In genomic region chr19:34241247-34241915, GRCm38 (mm10) we compare ENCODE assay signal across 8 mouse cellular contexts. TPM values are rescaled to one million over a fixed set of nuclear protein-coding genes. Genes with fewer than 3 reads are reported as not detected.
DNase-seq lines count a peak whose midpoint lies in the region; ATAC-seq and TF ChIP-seq lines count a peak whose summit lies in the region.

No protein-coding gene starts in this region.

- DNase-seq in adrenal gland, postnatal 10 days: peak; percentile 33
- DNase-seq in adrenal gland, adult 2 months: no peak
- DNase-seq in layer of hippocampus, adult 2 months (ENCODE audit: low spot score in 2 of 2): peak in 1 of 2 experiments; percentile 32
- no peak for DNase-seq in layer of hippocampus, postnatal 25 days (ENCODE audit: extremely low spot score in 1 of 2, low spot score in 1 of 2)
- DNase-seq in brain, adult 2 months (ENCODE audit: low read depth, low spot score): peak; percentile 27
- no peak for DNase-seq in left cerebral cortex, adult 18-20 months (ENCODE audit: low spot score in 2 of 2)
- no peak for DNase-seq in left cerebral cortex, postnatal 4 days

- no peak overlapping the region for H3K27ac ChIP-seq in layer of hippocampus, adult 2 months

- peak; percentile 72 for ATAC-seq in megakaryocyte, adult 5-6 weeks (ENCODE audit: poor library complexity, severe bottlenecking)

- H3K4me3 ChIP-seq in layer of hippocampus, adult 2 months: no peak overlapping the region

- intact Hi-C loops in left cerebral cortex, postnatal 4 days (cut with DNase I): loop anchor here (5.0 to 10.0 kb wide), 3 partner anchors 93 to 421 kb away; partner anchors contain the start of gene Ifit2

- TF ChIP-seq CTCF in layer of hippocampus, adult 2 months (conservative IDR thresholded peaks at IDR 0.05): peak; percentile 83

RNA-seq across cellular contexts. Expression of gene Acta2, which starts 14.0 kb away (rescaled TPM):
- total RNA-seq in adrenal gland, postnatal 10 days (2021): 100 to 1,000 TPM in 1 of 2 experiments, 10 to 100 TPM in 1; 69.7 to 135 TPM
- 10 to 100 TPM; 41.2 to 96.7 TPM for total RNA-seq in adrenal gland, adult 2 months (2021)
- polyA plus RNA-seq in adrenal gland, adult 2 months (2012; rRNA removed): 22.7 and 23.2 TPM in 2 replicates
- 10 to 100 TPM; 12.2 to 18.3 TPM for total RNA-seq in layer of hippocampus, adult 2 months (2021)
- total RNA-seq in layer of hippocampus, postnatal 25 days (2021): 10 to 100 TPM; 14.5 to 16.3 TPM
- 5.4 and 6.4 TPM in 2 replicates for total RNA-seq in megakaryocyte, adult 5-6 weeks (2015)
- 3.7 and 4.7 TPM in 2 replicates for total RNA-seq in megakaryocyte, adult 5-6 weeks (2017)
- 10 to 100 TPM; 11.2 to 15.1 TPM for total RNA-seq in left cerebral cortex, adult 18-20 months (2021)
- 10 to 100 TPM in 1 of 2 experiments, 1 to 10 TPM in 1; 9.3 to 10.5 TPM for total RNA-seq in left cerebral cortex, postnatal 4 days (2021)

RNA-seq across cellular contexts. Expression of gene Fas, which starts 49.1 kb away (rescaled TPM):
- total RNA-seq in adrenal gland, postnatal 10 days (2021): 10 to 100 TPM; 12.1 to 18.2 TPM
- 1 to 10 TPM; 8.6 TPM for total RNA-seq in adrenal gland, adult 2 months (2021)
- 0.19 and 0.42 TPM in 2 replicates for polyA plus RNA-seq in adrenal gland, adult 2 months (2012; rRNA removed)
- 1 to 10 TPM; 1.5 to 2.9 TPM for total RNA-seq in layer of hippocampus, adult 2 months (2021)
- total RNA-seq in layer of hippocampus, postnatal 25 days (2021): 1 to 10 TPM in 1 of 2 experiments, under 1 TPM in 1; 0.61 to 2.0 TPM
- 20.5 and 37.5 TPM in 2 replicates for total RNA-seq in megakaryocyte, adult 5-6 weeks (2015)
- total RNA-seq in megakaryocyte, adult 5-6 weeks (2017): 25.1 and 29.8 TPM in 2 replicates
- 1 to 10 TPM; 1.6 to 1.9 TPM for total RNA-seq in left cerebral cortex, adult 18-20 months (2021)
- total RNA-seq in left cerebral cortex, postnatal 4 days (2021): 1 to 10 TPM in 1 of 2 experiments, not detected in 1; 1.2 TPM

RNA-seq across cellular contexts. Expression of gene Stambpl1, which starts 49.4 kb away (rescaled TPM):
- total RNA-seq in adrenal gland, postnatal 10 days (2021): 1 to 10 TPM; 4.8 to 6.6 TPM
- 1 to 10 TPM; 3.7 to 5.9 TPM for total RNA-seq in adrenal gland, adult 2 months (2021)
- 2.6 and 3.8 TPM in 2 replicates for polyA plus RNA-seq in adrenal gland, adult 2 months (2012; rRNA removed)
- 10 to 100 TPM; 20.0 to 21.1 TPM for total RNA-seq in layer of hippocampus, adult 2 months (2021)
- total RNA-seq in layer of hippocampus, postnatal 25 days (2021): 10 to 100 TPM; 20.6 to 22.2 TPM
- total RNA-seq in megakaryocyte, adult 5-6 weeks (2015): 29.4 and 32.4 TPM in 2 replicates
- 22.0 and 24.0 TPM in 2 replicates for total RNA-seq in megakaryocyte, adult 5-6 weeks (2017)
- 10 to 100 TPM; 22.5 to 23.4 TPM for total RNA-seq in left cerebral cortex, adult 18-20 months (2021)
- 10 to 100 TPM; 17.4 to 22.5 TPM for total RNA-seq in left cerebral cortex, postnatal 4 days (2021)

Comparison
In these comparisons a context has a peak if more than half of its experiments do, and no peak if none do; other contexts are left out.
1. DNase-seq: peak in adrenal gland, postnatal 10 days (single experiment) and brain, adult 2 months (single experiment); none in adrenal gland, adult 2 months (single experiment), layer of hippocampus, postnatal 25 days (0 of 2), left cerebral cortex, adult 18-20 months (0 of 2) and left cerebral cortex, postnatal 4 days (single experiment).